Mouse (Mus musculus) thymus, postnatal 36 days (tissue): ENCODE measurements around the gene Rftn1.

Source experiments
- DNase-seq, 2 experiments: peaks; one replicate each; pipeline ENCODE4 v3.0.0; 2022; ENCODE audit warnings: mixed read lengths in 2 of 2

Gene Rftn1

DNA sequence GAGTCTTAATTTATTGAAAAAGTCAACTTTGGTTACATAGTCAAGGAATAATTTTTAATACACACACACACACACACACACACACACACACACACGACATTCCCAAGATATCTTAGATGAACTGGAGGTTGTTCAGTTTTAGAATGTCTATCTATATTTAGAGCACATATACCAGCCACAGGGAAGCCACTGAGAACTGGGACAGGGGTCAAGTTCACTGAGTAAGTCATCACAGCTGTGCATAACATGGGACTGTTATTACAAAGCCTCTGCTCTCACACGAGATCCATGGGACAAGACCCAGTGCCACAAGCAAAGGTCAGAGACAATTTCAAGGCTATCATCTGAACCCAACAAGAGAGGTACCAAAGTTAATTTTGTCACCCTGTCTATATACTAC, 130.3 kb downstream of the Rftn1 start:
- no peak for DNase-seq

DNA sequence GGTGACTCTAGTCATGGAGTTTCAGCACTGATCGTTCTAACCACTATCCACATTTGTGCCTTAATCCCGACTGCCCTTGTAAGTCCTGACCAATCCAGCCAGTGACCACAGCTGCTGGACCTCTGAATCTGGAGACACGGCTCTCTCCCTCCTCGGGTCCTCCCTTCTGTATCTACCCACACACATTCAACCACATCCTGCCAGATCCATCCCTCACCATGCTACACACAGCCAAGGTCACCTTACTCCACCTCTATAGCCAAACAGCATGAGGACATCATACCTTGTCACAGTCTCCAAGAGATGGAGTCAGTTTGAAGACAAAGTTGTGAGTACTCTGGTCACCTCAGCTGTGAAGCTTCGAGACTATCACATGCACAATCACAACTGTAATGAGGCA, 131.1 kb downstream of the Rftn1 start:
- no peak for DNase-seq

DNA sequence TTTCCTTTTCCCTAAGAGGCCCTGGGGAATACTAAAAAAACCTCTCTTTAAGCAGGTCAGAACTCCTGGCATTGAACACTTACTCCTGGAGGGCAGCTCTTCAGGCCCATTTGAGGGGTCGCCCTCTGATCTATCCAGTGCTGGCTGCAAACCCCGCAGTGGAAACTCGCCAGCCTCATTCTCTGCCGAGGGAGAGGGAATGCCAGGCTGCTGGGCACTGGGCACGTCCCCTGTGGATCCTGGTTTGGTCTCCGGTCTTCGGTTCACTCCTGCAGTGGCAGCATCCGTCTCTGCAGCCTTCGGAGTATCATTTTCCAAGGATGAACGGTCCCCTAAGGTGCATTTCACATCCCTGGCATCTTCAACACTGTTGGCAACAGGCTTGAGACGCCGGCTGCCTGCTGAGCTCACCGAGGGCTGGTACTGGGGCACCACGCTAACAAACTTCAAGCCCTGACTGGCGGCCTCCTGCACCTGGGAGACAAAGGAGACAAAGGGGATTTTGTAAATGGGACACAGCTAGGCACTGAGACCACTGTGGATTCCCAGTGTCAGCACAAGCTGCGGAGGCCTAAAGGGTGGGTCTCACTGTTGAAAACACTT, 135.2 kb downstream of the Rftn1 start:
- no peak for DNase-seq

DNA sequence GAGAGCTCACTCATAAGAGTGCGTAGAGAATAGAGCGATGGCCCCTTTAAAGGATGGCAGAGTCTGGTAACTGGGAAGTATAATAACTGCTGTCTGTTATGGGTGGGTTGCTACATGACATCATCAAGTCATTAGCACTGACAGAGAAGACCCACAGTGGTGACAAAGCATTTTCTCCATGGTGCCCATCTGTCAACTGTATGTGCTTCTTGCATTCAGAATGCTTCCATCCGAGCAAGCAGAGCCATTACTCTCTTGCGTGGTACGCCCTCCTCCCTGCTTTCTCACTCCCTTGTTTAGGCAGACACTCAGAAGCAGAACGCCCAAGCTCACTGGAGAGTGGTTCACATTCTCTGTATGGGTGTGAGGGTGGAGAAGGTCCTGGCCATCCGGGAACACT, 135.9 kb downstream of the Rftn1 start:
- no peak for DNase-seq

DNA sequence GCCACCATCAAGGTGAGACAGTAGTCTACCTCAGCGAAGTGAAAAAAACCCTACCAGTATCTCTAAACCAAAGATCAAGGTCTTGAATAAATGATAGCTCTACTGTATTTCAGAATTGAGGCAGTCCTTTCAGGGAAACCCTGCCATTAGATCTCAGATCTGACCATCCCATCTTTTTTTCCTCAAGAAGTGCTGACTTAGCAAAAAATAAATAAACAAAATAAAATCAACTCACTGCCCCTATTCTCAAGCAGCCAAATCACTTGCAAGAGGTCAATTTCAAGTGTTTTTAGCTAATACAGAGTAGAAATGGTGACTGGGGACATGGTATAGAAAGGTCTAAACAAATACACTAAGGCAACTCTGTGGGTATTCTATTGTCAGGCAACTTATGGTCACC, 136.5 kb downstream of the Rftn1 start:
- no peak for DNase-seq

DNA sequence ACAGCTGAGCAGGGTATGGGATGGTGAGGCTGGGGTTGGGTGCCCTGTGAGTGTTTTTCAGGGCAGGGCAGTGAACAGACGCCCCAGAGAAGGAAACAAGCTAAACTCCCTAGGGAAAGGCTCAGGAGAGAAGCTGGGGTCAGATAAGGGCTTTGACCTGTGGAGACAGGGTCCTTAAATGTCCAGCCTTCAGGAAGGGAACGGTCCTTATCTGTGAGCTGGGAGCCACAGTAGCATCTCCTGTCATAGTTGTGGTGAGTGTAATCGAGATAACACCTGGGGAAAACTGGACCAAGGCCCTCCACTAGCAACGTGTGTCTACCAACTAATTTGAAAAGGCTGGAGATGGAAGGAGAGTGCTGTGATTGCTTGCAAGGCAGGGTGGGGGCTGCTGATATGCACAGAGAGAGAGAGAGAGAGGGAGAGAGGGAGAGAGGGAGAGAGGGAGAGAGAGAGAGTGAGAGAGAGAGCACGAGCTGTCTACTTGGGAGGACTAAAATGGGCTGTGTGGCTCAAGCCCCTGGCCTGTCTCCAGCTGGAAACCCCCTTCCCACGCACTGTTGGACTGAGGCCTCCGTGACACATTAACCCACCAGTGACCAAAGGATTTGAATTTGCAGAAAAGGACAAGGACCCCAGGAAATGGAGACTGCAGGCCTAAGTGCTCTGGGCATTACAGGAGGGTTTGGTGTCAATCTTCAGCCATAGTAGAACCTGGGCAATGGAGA, 137.6 kb downstream of the Rftn1 start:
- no peak for DNase-seq

DNA sequence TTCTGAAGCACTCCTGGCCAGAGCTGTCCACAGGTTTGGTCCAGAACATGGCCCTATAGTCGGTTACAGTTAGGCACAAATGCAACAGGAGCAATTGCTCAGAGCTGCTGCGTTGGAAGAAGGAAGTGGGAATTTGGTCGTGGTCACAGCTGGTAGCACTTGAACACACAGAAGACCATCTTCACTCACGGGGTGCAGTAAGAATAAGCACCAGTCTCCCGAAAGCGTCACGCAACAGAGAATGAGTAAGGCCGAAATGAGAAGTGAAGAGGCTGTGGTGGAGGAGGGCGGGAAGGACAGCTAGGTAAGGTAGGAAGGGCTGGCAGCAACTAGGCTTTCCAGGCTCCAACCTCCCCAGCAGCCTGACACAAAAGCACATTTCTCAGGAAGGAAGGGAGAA, 140.0 kb downstream of the Rftn1 start:
- DNase-seq: no peak

DNA sequence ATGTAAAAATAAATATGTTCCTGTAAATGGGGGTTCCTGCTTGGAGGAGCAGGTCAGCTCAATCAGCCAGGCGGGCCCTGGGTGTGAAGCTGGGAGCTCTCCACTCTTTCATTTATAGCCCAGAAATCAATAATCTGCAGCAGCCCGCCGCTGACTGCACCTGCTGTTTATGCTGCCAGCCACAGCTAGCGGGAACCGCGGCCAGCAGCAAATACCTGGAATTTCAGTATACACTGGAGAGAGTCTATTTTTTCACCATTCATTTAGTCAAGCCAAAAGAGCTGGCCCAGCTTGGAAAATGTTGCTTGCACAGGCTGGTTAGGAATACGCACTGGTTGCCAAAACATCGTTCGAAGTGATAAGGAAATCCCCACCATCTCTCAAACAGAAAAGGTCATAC, 142.3 kb downstream of the Rftn1 start:
- no peak for DNase-seq

DNA sequence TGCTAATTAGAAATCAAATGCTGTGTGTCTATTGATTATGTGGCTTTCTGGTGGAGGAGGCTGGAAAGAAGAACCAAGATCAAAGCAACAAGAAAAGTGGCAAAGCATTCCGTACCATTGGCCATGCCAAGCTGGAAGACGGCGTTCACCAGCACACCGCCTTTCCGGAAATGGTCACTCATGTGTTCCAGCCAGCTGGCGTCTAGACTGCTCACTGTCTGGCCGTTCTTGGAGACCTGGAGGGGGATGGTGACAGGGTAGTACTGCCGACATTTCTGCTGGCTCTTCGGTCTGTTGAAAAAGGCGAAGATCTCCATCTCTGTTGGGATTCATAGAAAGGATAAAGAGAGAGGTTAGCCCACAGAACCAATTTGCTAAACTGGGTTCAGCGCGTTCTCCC, 143.3 kb downstream of the Rftn1 start:
- DNase-seq: no peak

DNA sequence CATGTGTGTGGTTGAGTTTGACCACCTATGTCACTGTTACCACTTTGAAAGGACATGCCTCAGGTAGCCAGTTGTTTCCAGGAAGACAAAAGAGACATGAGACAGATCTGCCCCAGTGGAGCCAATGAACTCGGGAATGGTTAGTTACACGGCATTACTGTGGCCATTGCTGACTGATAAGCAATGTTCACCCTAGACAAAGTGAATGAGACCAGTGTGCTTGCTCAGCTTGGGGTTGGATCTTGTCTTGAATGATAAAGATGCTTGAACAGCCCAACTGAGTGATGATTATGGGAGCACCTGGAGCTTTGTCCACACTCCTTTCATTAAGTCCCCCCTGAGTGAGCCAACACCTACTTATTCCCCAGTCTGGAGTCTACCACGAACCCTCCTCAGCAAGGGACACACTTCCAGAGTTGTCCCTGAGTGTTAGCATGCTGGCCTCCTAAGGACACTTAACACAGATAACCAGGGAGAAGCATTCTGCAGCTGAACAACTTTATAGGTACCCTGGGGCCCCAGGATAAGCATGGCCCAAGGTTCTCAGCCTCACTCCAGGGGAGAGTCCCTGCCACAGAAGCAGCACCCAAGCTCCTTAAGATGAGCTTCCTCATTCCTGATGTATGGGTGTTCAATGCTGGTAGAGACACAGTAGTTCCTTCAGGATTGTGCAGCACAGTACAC, 149.6 kb downstream of the Rftn1 start:
- no peak for DNase-seq

DNA sequence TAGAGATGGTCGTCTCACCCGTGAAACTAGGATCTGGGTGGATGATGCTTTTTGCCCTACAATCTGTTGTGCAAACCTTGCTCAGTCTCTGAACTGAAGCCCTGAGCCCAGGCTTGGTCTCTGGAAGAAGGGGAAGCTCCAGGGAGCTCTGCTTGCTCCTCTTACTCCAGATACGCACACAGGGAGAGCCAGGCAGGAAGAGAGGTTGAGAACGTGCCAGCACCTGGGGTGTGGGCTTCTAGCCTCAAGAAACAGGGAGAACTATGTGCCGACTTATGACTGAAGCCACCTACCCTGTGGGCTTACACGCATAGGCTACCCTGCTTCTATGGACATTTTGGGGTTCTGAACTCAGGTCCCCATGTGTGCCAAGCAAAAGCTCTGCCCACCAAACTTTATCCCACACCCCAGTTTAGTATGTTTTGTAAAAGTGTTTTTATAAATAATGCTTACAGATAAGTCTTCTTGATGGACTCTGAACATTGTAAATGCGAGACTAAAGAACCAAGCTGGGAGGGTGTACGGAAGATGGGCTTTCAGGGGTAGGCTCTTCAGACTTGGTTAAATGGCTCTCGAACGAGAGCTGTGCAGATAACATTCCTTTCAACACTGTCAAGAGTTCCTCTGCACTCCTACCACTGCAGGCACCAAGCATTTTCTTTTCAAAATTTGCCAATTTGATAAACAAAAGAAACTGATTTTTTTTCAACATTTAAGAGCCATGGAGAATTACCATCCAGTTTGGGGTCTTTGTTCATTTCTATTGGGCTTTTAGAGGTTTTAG, 152.4 kb downstream of the Rftn1 start:
- no peak for DNase-seq

DNA sequence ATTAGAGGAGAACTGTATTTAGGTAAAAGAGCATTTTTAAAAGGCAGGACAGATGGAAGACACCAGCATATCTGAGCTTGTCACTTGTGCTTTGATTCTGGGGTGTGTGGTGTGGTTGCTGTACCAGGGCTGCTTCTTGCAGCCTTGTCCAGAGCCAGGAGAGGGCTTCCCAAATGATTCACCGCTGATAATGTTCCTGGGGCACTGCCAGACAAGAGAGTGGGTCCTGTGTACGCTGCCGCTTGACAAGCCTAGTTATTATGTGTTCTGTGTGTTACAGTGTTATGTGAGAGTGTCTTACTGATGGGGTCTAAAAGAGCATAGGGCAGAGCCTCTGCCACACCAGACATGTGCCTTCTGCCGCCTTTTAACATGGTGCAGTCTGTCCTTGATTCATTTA, 153.1 kb downstream of the Rftn1 start:
- DNase-seq: no peak

DNA sequence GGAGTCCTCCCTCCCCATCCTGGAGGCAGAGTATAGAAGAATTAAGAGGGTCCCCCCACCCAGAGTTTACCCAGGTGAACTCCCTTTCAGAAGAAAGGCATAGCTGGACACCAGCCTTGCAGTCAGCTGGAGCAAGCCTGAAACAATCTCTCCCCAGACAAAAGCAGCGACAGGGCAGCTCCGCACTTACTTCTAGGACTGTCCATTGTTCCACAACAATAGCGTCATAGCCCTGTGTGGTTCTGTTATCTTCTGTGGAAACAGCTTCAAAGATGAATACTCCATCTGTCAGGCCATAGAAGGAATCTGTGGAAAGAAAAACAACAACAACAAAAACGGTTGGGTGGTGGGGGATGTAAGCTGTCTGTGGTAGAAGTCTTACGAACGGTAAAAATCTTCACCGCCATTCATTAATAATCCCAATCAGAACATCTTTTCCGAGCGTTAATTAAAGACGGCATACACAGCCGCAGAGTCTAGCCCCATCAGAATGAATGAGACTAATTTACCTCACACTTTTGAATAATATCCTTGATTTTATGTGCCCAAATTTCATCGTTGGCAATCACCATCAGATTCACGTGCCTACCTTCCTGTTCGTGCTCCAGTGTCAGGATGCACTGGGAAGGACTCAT, 153.6 kb downstream of the Rftn1 start:
- no peak for DNase-seq

DNA sequence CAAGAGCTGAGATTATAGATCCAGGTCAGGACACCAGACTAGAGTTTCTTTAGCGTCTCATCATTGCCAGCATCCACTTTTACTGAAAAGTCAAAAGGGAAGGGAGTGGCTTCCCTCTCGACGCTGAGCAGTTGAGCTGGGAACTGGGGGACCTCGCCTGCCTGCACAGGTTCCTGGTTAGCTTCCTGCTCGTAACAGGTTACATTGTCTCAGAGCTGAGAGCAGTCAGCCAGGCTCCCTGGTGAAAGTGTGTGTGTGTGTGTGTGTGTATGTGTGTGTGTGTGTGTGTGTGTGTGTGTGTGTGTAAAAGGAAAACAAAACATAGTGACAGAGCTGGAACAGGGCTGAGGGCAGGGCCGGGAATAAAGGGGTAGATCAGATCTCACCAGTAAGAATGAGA, 156.8 kb downstream of the Rftn1 start:
- DNase-seq: no peak

DNA sequence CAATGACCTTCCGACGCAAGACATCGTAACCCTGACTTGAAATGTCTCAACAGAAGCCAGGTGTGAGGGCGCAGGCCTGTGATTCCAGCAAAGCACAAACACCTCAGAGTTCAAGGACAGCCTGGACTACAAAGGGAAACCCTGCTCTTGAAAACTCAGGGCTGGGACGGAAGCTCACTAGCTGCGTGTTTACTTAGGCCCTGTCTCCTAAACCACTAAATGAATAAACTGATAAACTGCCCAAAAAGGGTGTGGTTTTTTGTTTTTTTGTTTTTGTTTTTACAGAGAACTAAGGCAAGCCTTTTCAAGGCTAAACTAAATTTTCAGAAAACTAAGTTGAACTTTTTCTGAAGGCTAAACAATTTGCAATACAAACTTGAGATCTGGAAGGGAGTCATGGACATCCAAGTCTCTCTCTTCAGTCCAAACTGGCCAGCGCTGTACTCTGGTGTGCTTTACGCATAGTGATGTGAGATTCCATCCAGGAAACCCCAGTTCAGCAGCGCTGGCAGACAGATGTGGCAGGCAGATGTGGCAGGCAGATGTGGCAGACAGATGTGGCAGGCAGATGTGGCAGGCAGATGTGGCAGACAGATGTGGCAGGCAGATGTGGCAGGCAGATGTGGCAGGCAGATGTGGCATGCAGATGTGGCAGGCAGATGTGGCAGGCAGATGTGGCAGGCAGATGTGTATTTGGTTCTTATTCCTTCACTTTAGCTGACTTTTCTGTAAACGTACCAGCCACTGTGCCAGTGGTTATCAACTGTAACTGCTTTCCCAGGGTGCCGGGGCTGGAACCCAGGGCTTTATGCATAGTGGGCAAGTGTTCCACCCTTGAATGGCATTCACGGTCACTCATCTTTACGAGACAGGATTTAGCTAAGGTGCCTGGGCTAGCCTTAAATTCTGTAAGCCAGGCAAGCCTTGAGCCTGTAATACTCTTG, 158.7 kb downstream of the Rftn1 start:
- DNase-seq: no peak

DNA sequence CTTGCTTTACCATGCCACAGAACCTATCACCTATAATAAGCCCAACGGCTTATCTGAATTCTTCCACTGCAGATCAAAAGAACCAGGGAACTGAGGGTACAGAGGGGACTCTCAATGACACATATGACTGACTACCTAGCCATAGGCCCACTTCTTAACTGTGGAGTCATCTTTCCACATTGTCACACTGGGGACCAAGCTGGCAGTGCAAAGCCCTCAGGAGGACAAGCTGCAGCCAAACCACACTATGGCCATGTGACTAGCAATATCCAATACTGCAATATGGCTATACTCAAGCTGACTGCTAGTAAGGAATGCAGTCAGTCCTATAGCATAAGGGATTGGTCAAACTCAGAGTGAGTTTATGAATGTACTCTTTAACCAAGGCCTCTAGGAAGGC, 164.8 kb downstream of the Rftn1 start:
- no peak for DNase-seq

DNA sequence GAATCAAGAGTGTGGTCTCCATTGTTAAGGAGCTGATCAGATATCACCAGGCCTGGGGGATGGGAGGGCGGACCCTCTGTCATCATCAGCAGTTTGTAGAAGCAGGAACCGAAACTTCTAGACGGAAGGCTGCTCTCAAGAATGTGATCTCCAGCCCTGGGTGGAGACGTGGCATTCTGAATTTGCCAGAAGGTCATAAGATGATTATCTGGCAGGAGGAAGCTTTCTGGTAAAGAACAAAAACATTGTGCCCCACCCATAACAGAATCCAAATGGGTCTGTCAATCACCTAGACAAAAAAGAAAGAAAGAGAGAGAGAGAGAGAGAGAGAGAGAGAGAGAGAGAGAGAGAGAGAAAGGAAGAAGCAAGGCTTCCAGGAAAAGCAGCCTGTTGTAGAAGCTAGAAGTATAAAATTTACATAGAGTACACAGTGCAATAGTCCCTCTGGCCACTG, 165.3 kb downstream of the Rftn1 start:
- DNase-seq: no peak

DNA sequence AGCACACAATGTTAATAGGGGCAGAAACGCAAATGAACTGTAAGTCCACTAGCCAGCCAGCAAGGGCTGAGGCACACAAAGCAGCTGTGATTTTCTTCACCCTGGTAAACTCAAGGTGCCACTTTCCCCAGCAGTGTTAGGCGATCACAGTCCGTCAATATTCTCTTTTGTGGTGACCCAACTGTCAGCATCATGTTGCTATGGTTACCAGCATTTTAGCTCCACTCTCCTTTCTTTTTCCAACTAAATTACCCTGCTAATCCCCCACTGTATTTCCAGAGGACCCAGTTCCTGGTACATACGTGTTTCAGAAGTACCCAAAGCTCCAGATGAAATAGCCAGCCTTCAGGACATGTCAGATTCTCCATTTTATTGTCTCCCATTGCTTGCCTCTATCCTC, 169.1 kb downstream of the Rftn1 start:
- DNase-seq: no peak

DNA sequence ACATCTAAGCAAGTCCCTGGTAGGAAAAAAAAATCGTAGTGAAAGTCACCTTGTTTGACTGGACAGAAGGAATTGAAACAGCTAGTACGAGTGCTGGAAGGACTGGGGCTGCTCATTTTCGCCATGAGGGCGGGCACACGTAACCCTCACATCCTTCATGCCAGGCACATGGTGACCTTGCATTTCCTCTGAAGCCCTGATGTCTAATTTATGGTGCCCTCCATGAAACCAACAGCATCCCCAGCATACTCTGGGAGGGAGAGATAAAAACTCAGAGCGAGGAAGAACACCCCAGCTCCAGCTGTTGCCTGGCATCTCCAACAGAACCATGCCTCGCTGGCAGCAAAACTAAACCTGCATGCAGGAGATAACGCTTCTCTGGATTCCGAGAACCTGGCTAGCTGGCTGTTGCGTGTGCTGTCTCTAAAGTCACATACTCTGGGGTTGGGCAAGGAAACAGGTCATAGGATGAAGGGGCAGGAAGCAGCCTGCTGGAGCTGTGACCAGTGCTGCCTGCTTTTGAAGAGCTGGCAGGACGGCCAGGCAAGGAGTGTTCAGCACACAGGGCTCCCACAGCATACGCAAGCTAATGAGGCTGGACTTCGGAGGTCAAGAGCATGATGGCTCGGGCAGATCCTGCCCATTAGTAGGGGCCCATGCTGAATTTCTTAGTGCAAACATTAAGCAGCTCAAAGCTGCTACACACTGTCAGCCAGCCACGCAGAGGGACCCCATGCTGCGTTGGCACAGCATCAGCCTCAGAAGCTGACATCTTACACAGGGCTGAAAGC, 170.1 kb downstream of the Rftn1 start:
- DNase-seq: no peak

DNA sequence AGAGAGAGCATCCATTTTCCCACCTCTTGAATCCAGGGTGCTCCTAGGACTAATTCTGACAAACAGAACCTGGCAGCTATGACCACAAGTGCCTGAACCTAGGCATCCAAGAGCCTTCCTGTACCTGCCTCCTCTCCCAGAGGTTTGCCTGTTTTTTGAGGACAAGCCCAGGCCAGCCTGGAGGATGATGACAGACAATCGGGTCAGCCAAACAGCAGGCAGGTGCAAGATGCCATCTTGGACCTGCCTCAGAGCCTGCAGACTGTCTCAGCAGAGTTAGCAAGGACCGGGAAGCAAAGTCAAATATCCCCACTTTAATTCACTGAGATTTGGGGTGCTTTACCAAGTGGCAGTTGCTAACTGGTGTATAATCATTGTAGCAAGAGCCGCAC, 170.7 kb downstream of the Rftn1 start:
- DNase-seq: no peak

DNA sequence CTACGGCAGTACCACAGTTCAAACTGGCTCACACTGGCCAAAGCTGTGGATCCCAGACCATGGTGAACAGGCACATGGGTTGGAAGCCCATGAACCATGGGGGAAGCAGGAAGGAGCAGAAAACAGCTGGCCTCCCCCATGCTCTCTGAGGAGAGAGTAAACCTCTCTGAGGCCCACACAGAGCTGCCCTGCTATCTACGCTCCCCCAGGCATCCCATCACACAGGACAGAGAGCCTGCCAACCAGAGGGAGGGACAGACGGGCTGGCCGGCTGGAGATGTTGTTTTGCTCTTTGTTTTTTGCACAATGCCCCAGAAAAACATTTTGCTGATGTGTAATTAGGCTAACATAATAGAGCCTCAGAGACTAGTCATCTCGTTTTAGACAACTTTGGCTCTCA, 171.4 kb downstream of the Rftn1 start:
- no peak for DNase-seq
